Mouse (Mus musculus) frontal cortex, postnatal 36 days (tissue): ENCODE measurements around the gene Tada1.

Experiments used
- DNase-seq, 2 experiments: peaks; one replicate each; pipeline ENCODE4 v3.0.0; 2022; ENCODE audit warnings: low spot score in 2 of 2

The Tada1 gene

GRCm38 (mm10) chr1:166384614-166385013 lies 5.7 kb downstream of the Tada1 start:
- no peak for DNase-seq

DNA sequence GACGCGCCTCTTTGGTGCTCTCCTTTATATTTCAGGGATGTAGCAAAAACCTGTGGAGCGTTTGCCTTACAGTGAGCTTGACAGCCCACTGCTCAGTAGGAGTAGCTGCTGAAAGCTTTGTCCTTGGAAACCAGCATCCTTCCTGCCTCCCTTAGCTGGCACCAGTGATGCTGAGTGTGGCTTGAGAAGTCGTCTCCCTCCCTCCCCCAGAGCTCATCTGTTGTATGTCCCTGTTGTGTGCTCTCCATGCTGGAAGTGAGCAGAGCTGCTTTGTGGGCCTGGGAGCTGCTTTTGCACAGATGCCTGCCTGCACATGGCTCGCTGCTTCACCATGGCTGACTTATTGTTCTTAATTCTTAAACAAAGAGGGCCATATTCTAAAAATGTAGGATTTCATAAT lies 6.5 kb downstream of the Tada1 start:
- peak; percentile 33 to 41 for DNase-seq

DNA sequence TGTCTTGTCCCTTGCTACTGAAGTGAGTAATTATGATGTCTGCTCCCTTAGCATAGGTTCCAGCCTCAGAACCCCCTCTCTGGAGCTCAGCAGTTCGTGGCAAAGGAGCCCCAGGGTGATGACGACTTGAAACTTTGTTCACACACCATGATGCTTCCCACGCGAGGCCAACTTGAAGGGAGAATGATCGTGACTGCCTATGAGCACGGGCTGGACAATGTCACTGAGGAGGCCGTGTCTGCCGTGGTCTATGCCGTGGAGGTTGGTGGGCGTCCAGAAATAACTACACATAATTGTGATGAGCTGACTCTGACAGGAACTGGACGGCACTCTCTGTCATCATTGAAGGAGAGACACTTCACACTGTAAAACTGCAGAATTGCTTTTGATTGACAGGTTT lies 9.6 kb downstream of the Tada1 start:
- DNase-seq = no peak

DNA sequence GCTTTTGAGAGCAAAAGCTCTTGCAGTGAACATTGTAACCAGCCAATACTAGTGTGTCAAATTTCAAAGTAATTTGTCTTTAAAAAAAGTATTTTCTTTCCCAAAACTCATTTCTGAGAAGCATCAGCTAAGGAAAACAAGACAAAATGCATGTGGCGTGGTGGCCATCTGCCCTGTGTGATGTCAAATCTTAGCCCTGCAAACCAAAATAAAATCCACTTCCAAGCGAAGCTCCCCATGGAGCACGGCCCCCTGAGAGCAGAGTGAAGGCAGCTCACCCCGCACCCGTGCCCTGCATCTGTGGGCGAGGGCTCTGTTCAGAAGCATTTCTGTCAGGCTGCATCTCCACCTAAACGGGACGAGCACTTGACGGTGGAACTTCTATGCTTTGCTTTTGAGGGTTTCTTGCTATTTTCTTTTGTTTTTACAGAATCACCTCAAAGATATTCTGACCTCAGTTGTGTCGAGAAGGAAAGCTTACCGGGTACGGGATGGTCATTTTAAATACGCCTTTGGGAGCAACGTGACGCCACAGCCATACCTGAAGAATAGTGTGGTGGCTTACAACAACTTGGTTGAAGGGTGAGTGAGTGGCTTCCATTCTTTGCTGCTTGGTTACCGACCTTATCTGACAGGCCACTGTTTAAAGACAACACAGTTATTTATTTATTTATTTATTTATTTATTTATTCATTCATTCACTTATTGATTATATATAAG lies 10.7 kb downstream of the Tada1 start:
- DNase-seq = no peak

GRCm38 (mm10) chr1:166391671-166392070 lies 12.8 kb downstream of the Tada1 start:
- no peak for DNase-seq

GRCm38 (mm10) chr1:166394770-166395169 lies 15.9 kb downstream of the Tada1 start:
- DNase-seq = no peak

- no peak for DNase-seq
These were observed 16.8 kb downstream of the Tada1 start for GRCm38 (mm10) chr1:166395661-166396060.

DNA sequence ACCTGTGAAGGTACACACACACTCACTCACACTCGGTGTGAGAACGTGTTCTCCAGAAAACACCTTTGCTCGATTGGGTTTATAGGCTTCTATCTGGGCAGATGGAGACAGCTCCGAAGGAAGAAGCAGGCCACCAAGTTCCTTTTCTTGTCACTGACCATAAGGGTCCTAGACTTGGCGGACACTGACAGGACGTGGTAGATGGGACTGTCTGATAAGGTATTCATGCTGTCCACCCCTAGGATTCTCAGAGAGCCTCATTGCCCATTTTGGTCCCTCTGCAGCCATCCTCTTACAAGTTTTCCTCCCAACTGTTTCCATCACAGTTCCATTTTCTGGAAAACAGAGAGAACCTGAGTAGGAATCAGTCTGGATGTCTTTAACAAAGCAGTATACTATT lies 17.5 kb downstream of the Tada1 start:
- no peak for DNase-seq

DNA sequence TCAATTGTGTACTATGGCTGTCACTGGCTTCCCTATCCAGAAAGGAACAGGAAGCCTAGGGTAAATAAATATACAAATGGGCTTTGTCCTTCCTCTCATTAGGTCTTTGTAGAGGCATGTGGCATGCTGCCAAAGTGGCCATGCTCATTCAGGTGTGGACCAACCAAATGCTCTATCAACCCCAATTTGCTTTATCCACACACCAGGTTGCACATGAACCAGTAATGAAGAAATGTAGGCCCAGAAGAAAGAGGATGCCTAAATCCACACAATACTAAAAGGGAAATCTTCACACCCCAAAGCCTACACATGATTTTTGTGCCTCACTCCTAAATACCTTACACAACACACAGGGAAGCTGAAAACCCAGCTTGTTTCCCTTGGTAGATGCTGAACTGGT lies 22.6 kb downstream of the Tada1 start:
- no peak for DNase-seq

GRCm38 (mm10) chr1:166402003-166402402 lies 23.1 kb downstream of the Tada1 start:
- DNase-seq = no peak

GRCm38 (mm10) chr1:166403846-166404245 lies 24.9 kb downstream of the Tada1 start:
- DNase-seq = no peak

DNA sequence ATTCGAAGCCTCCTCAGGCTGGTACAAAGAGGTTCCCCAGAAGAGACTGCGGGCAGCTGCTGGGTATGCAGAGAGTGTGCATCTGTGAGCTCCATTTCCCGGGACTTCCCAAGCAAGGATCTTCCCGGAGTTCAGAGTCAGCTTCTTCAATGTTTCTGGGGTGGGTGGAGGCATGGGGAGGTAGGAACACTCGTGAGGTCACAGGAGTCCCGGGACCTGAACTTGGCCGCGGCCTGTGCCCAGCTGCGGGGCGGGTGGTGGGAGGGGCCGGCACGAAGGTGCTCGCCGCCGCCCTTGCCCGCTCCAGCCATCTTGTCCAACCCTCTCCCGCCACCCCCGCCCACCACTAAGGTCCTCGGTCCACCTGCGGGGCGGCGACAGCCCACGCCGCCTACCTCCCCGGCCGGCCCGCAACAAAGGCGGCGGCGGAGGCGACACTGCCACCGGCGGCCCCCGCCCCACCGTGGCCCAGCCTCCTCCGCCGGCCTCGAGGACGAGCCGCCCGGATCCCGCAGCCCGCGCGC lies 30.3 kb downstream of the Tada1 start:
- DNase-seq = no peak

DNA sequence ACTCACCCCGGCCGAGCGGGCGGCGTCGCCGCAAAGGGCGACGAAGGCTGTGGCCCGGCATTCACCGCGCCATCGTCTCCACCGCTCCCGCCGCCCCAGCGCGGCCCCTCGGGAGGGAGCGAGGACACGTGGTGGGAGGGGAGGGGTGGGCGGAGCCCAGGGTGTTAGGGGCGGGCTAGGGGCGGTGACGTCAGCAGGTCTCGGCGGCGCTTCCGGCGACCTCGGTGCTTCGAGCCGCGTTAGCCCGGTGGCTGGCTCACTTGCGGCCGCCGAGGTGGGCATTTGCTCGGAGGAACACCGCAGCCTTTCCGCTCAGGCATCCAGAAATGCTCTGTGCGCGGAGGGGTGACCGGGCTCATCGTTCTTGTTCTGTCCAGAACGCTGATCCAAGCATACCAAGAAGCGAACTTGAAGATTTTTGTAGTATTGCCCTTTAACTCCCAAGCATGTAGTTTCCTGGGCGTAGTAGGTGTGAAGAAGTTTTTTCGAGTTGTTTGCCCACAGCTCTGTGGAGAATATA lies 30.9 kb downstream of the Tada1 start, which contains the start of gene Pogk:
Gene Pogk, minus strand, starts transcription at position 163 of the 520 bp plus-strand sequence.
- DNase-seq = peak; percentile 63 to 69

DNA sequence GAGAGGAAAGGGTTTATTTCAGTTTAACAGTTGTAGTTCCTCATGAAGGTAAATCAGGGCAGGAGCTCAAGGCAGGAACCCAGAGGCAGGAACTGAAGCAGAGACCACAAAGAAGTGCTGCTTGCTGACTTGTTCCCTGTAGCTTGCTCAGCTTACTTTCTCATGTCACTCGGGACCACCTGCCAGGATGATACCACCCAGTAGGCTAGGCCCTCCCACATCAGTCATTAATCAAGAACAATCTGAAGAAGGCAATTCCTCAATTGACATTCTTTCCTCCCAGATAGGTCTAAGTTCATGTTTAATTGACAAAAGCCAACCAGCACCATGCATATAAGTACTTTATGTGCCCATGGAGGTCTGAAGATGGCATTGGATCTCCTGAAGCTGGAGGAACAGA lies 32.6 kb downstream of the Tada1 start:
- no peak for DNase-seq

- no peak for DNase-seq
These were observed 33.4 kb downstream of the Tada1 start for GRCm38 (mm10) chr1:166412266-166412665.

- peak; percentile 23 to 55 for DNase-seq
These were observed 50.2 kb downstream of the Tada1 start for GRCm38 (mm10) chr1:166429053-166429452.

DNA sequence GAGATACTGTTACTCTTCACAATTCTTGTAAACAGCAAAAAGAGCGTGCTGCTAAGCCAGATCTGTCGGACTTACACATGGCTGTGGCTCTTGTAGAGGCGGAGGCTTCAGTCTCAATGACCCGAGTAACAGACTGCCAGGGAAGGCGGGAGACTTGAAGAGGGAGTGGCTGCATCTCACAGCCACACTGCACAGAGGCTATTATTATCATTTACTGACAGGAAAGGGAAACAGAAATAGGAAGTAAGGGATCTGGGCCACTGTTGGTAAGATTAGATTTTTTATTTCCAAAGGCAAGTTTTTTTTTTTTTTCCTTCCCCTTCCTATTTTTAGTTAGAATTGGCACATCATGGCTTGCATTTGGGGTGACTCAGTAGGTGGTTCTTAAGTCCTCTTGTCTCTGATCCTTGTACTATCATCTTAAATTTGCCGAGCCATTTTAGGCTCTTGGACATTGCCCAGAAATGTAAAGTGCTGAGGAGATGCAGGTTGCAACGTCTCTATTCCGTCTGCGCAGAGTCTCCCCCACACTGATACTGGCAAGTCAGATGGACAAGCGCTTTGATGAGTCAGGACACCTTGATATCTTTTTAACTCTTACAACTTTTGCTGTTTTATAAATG lies 51.0 kb downstream of the Tada1 start:
- DNase-seq = peak; percentile 30 to 48

GRCm38 (mm10) chr1:166439426-166439825 lies 60.5 kb downstream of the Tada1 start:
- no peak for DNase-seq

- DNase-seq = no peak
These were observed 63.1 kb downstream of the Tada1 start for GRCm38 (mm10) chr1:166441992-166442391.
